Mouse (Mus musculus) neural tube, embryonic 12.5 days (tissue): Measurements from ENCODE around the gene Kif1c. TPM values are rescaled to one million over a fixed set of nuclear protein-coding genes. Genes with fewer than 3 reads are reported as not detected.

Source experiments
- ATAC-seq: fragments of 200-750 bp; cut with Nextera tagmentation; 2 replicates; pipeline ENCODE4 v1.8.0; 2017; ENCODE audit warnings: low read depth, mild to moderate bottlenecking, moderate TSS enrichment, moderate library complexity; ENCODE audit not compliant: low FRiP score
- H3K27ac ChIP-seq: fragments of 300-500 bp; sonication (generic); 2 replicates; pipeline ENCODE4 v1.5.1; 2016
- H3K27me3 ChIP-seq: fragments of 300-500 bp; sonication (generic); replicated peaks from 2 replicates; pipeline ENCODE4 v1.6.1; 2016; ENCODE audit warnings: mild to moderate bottlenecking
- H3K36me3 ChIP-seq: fragments of 300-500 bp; sonication (generic); 2 replicates; pipeline ENCODE4 v1.6.1; 2016; ENCODE audit warnings: mild to moderate bottlenecking
- H3K4me1 ChIP-seq: fragments of 300-500 bp; sonication (generic); 2 replicates; pipeline ENCODE4 v1.6.1; 2016
- H3K4me2 ChIP-seq: fragments of 300-500 bp; sonication (generic); replicated peaks from 2 replicates; pipeline ENCODE4 v1.6.1; 2016; ENCODE audit warnings: mild to moderate bottlenecking
- H3K4me3 ChIP-seq: fragments of 300-500 bp; sonication (generic); 2 replicates; pipeline ENCODE4 v1.5.1; 2016
- H3K9ac ChIP-seq: fragments of 300-500 bp; sonication (generic); 2 replicates; pipeline ENCODE4 v1.6.1; 2016; ENCODE audit warnings: mild to moderate bottlenecking
- H3K9me3 ChIP-seq: fragments of 300-500 bp; sonication (generic); 2 replicates; pipeline ENCODE4 v1.6.1; 2016; ENCODE audit warnings: mild to moderate bottlenecking
- WGBS: fragments of 180-500 bp; shearing (Covaris S2); methylation state at CpG from one replicate; pipeline ENCODE4 v1.1.7; 2016; 5-methylcytosine and 5-hydroxymethylcytosine counted together
- polyA plus RNA-seq: library from polyadenylated mRNA; unstranded; fragments of >200 nt; fragmentation: Nextera tagmentation; extraction: Ambion mirVana; gene quantifications from 2 replicates; pipeline ENCODE4 v1.2.1, GENCODE M21; 2016

The Kif1c gene
- polyA plus RNA-seq, result 2.3 and 2.8 TPM in 2 replicates

DNA sequence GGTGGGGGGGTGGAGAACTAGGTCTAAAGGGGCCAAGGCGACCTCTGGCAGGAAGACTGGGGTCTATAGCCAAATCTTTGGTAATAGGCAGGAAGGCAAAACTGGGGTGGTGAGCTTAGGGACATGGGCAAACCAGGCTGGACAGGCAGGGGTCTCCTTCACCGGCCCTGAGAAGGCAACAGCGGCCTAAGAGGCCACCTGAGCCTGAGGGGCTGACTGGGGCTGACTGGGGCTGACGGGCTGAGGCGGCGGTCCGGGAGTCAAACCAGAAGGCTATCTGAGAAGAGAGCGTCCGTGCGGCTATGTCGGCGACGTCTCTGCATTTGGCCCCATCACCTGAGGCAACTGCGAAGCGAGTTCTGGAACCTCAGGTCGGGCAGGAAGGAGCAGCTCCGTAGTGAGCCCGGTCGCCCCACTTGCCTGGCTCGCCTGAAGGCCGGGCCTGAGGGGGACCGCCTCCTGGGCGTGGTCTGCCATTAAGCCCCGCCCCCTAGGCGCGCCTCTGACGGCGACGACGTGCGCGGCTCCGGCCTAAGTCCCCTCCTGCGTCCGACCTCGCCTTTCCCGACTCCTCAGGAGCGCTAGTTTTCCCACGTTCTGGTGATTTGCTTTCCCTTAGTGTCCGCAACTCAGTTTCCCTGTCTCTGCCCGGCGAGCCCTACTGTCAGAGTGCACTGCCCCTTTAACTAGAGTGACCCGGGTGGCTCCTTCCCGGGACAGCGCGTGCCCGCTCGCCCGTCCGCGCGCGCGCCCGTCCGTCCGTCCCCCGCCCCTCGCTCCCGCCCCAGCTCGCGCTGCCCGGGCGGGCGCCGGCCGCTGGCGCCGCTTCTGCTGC lies at the start of gene Kif1c, which contains the start of gene Inca1:
Gene Kif1c (plus strand): TSS at position 827 of the 835 bp plus-strand sequence.
Gene Inca1 (minus strand): TSS at position 434 of the 835 bp plus-strand sequence.
- peak within 1 kb of the TSS; percentile 82 for H3K4me3 ChIP-seq
- peaks cover 18% of the 10 kb centered on the region for H3K36me3 ChIP-seq
- H3K4me2 ChIP-seq, result peak within 1 kb of the TSS; percentile 75
- H3K9me3 ChIP-seq, result no peaks in the 10 kb centered on the region
- H3K27me3 ChIP-seq, result no peaks in the 10 kb centered on the region
- peak; percentile 92 for ATAC-seq
- peak within 1 kb of the TSS; percentile 76; the same call in 1 of the 2 replicates for H3K27ac ChIP-seq
- peaks cover 22% of the 10 kb centered on the region for H3K4me1 ChIP-seq
- peak within 1 kb of the TSS; percentile 89 for H3K9ac ChIP-seq
- 1% methylated on average over 69 of the region's 69 CpGs for WGBS

GRCm38 (mm10) chr11:70651391-70651790 lies 49.0 kb upstream of the Kif1c start:
- ATAC-seq, result no peak
- Histone ChIP-seq H3K27me3 (no peaks in the 10 kb centered on the region), H3K27ac (no peak overlapping the region), H3K9me3 (no peaks in the 10 kb centered on the region), H3K4me2 (no peak overlapping the region), H3K4me1 (peaks cover 52% of the 10 kb centered on the region), H3K4me3 (no peak overlapping the region), H3K9ac (no peak overlapping the region), H3K36me3 (peaks cover 38% of the 10 kb centered on the region)
- 81% methylated on average over 2 of the region's 2 CpGs for WGBS

DNA sequence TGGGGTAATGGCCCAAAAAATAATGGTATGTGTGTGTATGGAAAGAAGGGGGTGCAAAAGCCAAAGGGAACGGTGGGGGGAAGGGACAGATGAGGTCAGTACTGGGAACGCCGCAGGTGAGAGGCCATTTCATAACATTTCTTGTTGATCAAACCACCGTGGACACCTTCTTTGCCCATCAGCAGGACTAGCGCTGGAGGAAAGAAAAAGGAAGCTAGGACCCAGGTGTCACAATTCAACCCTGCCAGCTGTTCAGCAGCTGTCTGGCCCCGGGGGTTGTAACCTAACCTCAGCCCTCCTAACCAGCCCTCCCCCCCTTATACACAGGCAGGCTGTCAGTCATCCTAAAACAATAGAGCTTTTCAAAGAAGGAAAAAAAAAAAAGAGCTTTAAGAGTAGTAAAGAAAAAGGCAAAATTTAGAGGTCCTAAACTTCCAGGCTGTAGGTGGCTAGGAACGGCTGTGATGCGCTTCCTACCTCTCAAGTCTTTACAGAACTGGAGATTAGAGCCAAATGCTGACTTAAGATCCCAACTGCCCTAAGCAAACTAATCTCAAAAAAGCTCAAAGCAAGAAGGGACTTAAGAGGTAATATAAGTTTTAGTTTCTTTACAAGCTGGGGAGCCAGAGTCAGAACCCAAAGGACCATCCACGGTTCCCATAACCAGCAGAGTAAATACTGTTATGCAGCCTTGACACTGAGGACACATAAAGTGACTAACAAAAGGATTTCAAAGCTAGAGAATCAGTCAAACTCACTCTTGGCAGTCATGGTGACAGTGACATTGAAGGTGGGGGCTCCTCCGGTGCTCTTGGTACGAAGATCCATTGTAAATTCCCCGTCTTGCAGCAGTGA lies 48.1 kb upstream of the Kif1c start:
- no peaks in the 10 kb centered on the region for H3K9me3 ChIP-seq
- H3K27ac ChIP-seq, result no peak overlapping the region
- H3K9ac ChIP-seq, result peak overlapping the region; percentile 97; the same call in 1 of the 2 replicates
- H3K4me2 ChIP-seq, result peak overlapping the region; percentile 97
- no peak for ATAC-seq
- no peaks in the 10 kb centered on the region for H3K27me3 ChIP-seq
- peaks cover 38% of the 10 kb centered on the region for H3K36me3 ChIP-seq
- 71% methylated on average over 12 of the region's 12 CpGs for WGBS
- H3K4me1 ChIP-seq, result peaks cover 58% of the 10 kb centered on the region
- H3K4me3 ChIP-seq, result peak overlapping the region; percentile 98

GRCm38 (mm10) chr11:70652884-70653344 lies 47.4 kb upstream of the Kif1c start:
- no peak for ATAC-seq
- no peak overlapping the region for H3K27ac ChIP-seq
- peak overlapping the region; percentile 97 for H3K9ac ChIP-seq
- H3K4me2 ChIP-seq, result peak overlapping the region; percentile 97
- peak overlapping the region; percentile 98 for H3K4me3 ChIP-seq
- no peaks in the 10 kb centered on the region for H3K9me3 ChIP-seq
- H3K27me3 ChIP-seq, result no peaks in the 10 kb centered on the region
- peaks cover 38% of the 10 kb centered on the region for H3K36me3 ChIP-seq
- H3K4me1 ChIP-seq, result peaks cover 55% of the 10 kb centered on the region
- WGBS, result 67% methylated on average over 6 of the region's 6 CpGs

- Histone ChIP-seq H3K4me2 (peak overlapping the region; percentile 97), H3K9me3 (no peaks in the 10 kb centered on the region), H3K27me3 (no peaks in the 10 kb centered on the region), H3K9ac (peak overlapping the region; percentile 97), H3K4me3 (peak overlapping the region; percentile 98), H3K4me1 (peaks cover 49% of the 10 kb centered on the region), H3K27ac (peak overlapping the region; percentile 90), H3K36me3 (peaks cover 38% of the 10 kb centered on the region)
- WGBS, result under 1% methylated on average over 63 of the region's 63 CpGs
- ATAC-seq, result peak; percentile 65
These were observed 46.8 kb upstream of the Kif1c start for GRCm38 (mm10) chr11:70653345-70654197.

DNA sequence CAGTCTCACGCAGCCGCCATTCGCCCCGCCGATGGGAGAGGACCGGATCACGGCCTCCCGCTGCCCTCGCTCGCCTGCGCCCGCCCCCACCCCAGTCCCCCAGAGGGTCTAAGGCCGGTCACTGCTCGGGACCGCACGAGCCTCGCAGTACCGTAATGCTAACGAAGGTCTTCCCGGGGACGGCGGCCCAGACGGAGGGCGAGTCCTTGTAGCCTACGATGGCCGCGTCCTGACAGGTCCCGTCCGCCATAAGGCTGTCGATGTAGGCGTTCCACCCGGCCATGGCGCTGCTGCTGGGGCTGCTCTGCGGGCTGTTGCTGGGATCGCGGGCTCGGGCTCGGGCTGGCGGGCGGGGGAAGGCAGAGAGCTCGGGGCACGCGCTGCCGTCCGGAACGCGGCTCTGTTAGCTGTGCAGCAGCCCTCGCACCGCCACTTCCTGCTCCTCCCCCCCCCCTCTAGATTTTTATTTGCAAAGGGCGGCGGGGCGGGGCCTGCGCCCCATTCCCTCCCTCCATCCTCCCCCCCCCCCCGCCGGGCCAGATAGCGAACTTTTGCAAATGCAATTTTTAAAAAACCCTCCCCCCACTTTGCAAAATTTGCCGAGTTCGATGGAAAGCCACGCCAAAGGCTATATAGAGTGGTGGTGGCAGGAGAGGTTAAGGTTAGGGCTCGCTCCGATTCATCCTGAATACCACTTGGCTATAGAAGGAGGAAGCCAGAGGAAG lies 46.0 kb upstream of the Kif1c start, which contains the start of gene Pfn1:
Gene Pfn1 (minus strand): TSS at position 447 of the 725 bp plus-strand sequence.
- Histone ChIP-seq H3K4me3 (peak within 1 kb of the TSS; percentile 98), H3K4me2 (peak within 1 kb of the TSS; percentile 97), H3K9me3 (no peaks in the 10 kb centered on the region), H3K36me3 (peaks cover 32% of the 10 kb centered on the region), H3K27me3 (no peaks in the 10 kb centered on the region), H3K4me1 (peaks cover 41% of the 10 kb centered on the region), H3K27ac (peak within 1 kb of the TSS; percentile 90), H3K9ac (peak within 1 kb of the TSS; percentile 97)
- under 1% methylated on average over 60 of the region's 61 CpGs for WGBS
- ATAC-seq, result peak; percentile 46

DNA sequence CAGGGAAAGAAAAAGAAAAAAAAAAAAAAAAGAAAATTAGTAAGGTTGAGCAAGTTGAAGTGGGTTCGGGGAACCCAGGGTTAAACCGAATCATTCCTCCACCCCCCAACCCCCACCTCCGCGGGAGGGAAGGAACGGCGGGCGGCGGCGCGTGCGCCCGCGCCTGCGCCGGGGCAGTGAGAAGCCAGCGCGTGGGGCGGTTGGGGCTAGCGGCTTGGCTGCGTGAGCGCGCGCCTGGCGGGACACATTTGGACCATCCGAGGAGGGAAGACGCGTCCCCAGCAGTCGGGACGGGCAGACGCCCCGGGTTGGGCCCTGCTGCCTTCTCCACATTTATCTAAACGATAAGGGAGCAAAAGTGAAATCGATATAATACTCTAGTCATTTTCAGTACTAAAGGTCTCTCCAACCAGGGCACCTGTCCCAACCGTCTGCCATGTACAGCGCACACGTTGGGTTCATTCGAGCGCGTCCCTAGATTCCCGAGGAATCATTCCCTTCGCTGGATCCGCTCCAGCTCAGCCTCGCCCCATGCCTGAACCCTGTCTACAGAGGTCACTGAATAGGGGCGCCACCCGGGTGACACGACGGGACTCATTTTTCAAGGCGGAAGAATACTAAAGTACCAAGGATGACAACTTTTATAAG lies 45.3 kb upstream of the Kif1c start:
- WGBS, result under 1% methylated on average over 48 of the region's 48 CpGs
- Histone ChIP-seq H3K36me3 (peaks cover 25% of the 10 kb centered on the region), H3K9ac (peak overlapping the region; percentile 97), H3K4me1 (peaks cover 41% of the 10 kb centered on the region), H3K4me2 (peak overlapping the region; percentile 97), H3K9me3 (no peaks in the 10 kb centered on the region), H3K27ac (peak overlapping the region; percentile 90), H3K4me3 (peak overlapping the region; percentile 98), H3K27me3 (no peaks in the 10 kb centered on the region)
- peak; percentile 31 for ATAC-seq

DNA sequence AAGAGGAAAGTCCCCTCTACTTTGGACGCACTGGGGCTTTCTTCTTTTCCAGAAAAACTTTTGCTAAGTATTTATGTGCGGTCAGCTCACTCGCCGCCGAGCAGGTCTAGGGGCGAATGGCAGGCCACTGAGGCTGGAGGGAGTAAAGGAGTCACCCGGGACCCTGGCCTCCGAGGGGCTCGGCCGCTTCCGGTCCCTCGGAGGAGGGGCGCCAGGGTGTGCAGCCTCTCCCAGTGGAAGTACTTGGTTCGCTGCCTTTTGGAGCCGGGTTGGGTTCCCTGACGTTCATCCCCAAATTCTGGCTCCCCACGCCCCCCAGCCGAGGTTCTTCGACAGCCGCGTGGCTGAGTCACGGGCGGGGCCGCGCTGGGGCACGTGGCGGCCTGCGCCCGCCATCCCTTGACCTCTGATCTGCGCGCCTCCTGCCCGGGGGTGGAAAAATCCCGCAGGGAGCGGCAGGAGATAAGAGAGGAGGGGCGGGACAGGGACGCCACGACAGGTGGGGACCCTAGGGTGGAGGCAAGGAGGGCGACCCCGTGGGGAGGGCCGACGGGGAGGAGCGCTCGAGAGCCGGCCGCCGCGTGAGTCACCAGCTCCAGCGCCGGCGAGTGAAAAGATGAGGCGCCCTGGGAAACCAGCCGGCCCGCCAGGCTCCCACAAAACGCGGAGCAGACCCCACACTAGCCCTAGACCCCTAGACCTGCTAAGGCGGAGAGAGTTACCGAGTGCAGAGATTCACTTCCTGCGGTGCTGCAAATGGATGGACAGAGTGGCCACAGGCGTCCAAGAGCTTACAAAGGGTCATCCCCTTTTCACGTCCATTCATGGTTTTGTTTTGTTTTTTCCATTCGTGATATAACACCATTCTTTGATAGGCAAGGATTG lies 44.5 kb upstream of the Kif1c start:
- H3K36me3 ChIP-seq, result peaks cover 19% of the 10 kb centered on the region
- peak overlapping the region; percentile 98 for H3K4me3 ChIP-seq
- ATAC-seq, result peak; percentile 23; the same call in 1 of the 2 replicates
- under 1% methylated on average over 61 of the region's 61 CpGs for WGBS
- H3K4me1 ChIP-seq, result peaks cover 38% of the 10 kb centered on the region
- no peaks in the 10 kb centered on the region for H3K27me3 ChIP-seq
- peak overlapping the region; percentile 97 for H3K4me2 ChIP-seq
- H3K9me3 ChIP-seq, result no peaks in the 10 kb centered on the region
- H3K9ac ChIP-seq, result peak overlapping the region; percentile 97
- H3K27ac ChIP-seq, result peak overlapping the region; percentile 74

- no peak for ATAC-seq
- Histone ChIP-seq H3K27ac (no peak overlapping the region), H3K9me3 (no peaks in the 10 kb centered on the region), H3K9ac (peak overlapping the region; percentile 97; the same call in 1 of the 2 replicates), H3K36me3 (peaks cover 17% of the 10 kb centered on the region), H3K4me3 (peak overlapping the region; percentile 98), H3K27me3 (no peaks in the 10 kb centered on the region), H3K4me1 (peaks cover 35% of the 10 kb centered on the region), H3K4me2 (peak overlapping the region; percentile 97)
- WGBS, result 4% methylated on average over 16 of the region's 16 CpGs
These were observed 43.9 kb upstream of the Kif1c start for GRCm38 (mm10) chr11:70656456-70656927.
